Mouse (Mus musculus) c-Kit-positive CD71-positive TER-119-negative erythroid progenitor cells, embryonic 14.5 days (primary cell): Measurements from ENCODE around the gene Vamp8.

Experiments used
- DNase-seq: peaks from one replicate; pipeline ENCODE4 v3.0.0-alpha.2; 2013; ENCODE audit warnings: low read depth

Gene Vamp8

GRCm38 (mm10) chr6:72405356-72405755 is 14.9 kb upstream of the Vamp8 start:
- no peak for DNase-seq

DNA sequence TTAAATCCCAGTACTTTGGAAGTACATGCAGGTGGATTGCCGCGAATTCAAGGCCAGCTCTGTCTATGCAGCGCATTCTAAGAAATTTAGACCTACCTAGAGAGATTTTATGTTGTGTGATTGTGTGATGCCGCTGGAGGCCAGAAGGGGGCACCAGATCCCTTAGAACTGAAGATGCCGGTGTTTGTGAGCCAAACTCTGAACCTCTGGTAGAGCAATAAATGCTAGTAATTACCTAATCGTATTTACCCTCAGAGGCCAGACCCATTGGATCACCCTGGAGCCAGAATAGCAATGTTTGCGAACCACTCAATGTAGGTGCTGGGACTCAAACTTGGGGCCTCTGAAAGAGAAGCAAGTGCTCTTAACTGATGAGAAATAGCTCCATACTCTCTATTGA is 11.4 kb upstream of the Vamp8 start:
- peak; percentile 73 for DNase-seq

GRCm38 (mm10) chr6:72399967-72400366 is 9.5 kb upstream of the Vamp8 start:
- no peak for DNase-seq

- no peak for DNase-seq
Observed at GRCm38 (mm10) chr6:72396837-72397251, 6.3 kb upstream of the Vamp8 start.

- no peak for DNase-seq
Observed at GRCm38 (mm10) chr6:72392341-72392740, 1.8 kb upstream of the Vamp8 start.

GRCm38 (mm10) chr6:72390795-72391521 is 455 bp upstream of the Vamp8 start:
- peak; percentile 58 for DNase-seq

GRCm38 (mm10) chr6:72389471-72389940 is 997 bp downstream of the Vamp8 start:
- peak; percentile 89 for DNase-seq

DNA sequence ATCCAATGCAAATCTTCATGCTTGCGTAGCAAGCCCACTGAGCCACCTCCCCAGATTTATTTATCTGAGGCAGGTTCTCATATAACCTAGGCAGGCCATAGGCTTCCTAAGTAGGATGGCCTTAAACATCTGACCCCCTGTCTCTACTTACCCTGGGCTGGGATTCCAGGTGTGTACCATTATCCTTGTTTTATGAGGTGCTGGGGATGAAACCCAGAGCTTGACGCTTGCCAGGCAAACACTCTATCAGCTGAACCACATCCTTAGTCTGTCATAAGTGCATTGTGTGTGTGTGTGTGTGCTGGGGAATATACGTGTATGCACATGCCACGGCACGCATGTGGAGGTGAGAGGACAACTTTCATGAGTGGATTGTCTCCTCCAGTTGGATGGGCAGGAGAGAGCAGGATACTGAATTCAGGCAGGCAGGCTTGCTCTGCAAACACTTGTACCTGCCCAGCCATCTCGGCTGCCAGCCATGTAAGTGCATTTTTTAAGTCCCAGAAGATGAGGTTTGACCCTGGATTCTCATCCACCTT is 1.6 kb downstream of the Vamp8 start:
- DNase-seq = no peak

GRCm38 (mm10) chr6:72388266-72388665 is 2.2 kb downstream of the Vamp8 start:
- no peak for DNase-seq

DNA sequence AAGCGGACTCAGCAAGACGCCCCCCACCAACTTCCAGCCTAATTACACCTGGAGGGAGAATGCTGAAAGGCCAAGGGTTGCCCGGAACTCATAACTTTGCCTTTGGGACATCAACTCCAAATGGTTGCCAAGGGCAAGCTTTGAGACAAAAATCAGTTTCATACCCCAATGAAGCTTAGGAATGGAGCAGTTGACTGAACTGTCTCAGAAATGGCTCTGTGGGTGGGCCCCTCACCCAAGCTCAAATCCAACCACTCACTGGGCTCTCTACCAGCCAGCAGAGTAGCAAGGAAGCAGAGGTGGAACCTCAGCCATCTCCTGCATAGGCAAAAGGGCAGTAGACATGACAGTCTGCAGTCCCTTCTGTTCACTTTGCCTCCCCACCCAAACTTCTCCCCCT is 2.7 kb downstream of the Vamp8 start:
- no peak for DNase-seq

DNA sequence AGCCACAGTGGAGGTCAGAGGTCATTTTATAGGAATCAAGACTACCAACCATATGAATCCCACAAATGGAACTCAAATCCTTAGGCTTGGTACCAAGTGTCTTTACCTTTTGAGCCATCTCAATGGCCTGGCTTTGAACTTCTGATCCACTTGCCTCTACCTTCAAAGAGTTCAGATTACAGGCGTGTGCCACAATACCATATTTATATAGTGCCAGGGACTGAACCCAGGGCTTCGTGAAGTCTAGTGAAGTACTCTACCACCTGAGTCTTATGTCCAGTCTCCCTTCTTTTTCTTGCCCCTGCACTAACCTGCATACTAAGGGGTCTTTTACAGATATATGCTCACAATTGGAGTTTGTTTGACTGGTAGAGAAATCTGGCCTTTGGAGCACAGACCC is 3.9 kb downstream of the Vamp8 start:
- DNase-seq = no peak

DNA sequence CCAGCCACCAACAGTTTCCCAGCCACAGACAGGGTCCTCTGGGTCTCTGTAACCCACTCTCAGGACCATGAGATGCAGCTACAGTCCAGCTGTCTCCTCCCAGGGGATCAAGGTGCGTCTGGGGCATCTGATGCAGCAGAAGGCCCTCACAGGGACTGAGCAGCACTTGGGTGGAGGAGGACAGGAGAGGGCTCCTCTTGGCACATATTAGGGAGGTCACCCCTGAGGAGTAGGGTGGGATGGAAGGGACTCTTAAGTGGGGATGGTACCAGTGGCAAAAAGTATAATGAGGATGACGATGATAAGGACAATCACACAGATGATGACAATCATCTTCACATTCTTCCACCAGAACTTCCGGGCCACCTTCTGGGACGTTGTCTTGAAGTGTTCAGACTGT is 5.2 kb downstream of the Vamp8 start:
- no peak for DNase-seq

DNA sequence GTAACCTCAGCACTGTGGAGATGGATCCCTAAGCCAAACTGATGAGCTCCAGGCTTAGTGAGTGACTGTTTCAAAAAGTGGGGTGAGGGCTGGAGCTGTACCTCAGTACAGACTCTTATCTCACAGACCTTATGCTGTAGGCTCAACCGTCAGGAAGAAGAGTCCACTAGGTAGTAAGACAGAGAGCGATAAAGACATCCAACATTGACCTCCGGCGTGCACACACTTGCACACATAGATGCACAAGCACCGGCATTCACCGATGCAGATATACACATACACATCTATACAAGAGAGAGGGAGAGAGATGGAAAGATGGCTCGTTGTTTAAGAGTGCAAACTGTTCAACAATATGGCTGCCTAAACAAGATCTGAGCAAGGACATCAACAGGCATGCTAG is 6.6 kb downstream of the Vamp8 start:
- DNase-seq = no peak

DNA sequence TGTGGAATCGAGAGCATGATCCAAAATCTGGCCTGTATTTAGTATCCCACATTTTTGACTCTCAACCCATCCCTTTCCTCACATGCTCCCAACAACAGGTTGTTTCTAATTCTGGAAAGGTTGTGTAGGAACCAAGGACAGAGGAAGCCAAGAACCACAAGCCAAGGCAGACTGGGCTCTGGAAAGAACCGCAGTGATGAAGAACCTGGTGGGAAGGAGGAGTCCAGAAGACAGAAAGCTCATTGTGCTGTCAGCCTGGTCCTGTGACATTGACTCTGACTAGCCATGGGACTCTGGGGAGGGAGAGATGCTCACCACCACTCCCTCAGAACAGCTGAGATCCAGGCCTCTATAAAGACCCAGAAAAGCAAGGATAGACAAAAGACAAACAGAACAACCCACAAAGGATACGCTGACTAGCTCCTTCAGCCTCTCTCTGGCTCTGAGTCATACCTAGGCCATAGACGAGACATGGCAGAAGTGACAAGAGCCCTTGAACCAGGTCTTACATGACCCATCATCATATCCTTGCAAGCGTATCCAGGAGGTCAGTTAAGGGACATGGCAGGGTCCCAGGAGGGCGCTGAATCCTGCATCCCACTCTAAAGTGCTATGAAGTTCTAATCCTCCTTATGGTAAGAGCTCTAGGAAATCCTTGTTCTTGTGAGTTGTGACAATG is 7.2 kb downstream of the Vamp8 start:
- DNase-seq = no peak

DNA sequence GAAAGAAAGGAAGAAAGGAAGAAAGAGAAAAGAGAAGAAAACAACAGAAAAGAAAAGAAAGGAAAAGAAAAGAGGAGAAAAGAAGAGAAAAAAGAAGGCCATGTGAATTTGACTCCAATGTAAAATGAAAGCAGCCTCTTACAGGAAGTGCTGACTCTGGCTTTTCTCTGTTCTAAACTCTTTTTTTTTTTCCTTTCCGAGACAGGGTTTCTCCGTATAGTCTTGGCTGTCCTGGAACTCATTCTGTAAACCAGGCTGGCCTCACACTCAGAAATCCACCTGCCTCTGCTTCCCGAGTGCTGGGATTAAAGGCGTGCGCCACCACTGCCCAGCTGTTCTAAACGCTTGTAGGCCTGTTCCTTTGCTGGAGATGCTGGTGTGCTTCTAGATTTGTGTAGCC is 8.0 kb downstream of the Vamp8 start:
- no peak for DNase-seq

DNA sequence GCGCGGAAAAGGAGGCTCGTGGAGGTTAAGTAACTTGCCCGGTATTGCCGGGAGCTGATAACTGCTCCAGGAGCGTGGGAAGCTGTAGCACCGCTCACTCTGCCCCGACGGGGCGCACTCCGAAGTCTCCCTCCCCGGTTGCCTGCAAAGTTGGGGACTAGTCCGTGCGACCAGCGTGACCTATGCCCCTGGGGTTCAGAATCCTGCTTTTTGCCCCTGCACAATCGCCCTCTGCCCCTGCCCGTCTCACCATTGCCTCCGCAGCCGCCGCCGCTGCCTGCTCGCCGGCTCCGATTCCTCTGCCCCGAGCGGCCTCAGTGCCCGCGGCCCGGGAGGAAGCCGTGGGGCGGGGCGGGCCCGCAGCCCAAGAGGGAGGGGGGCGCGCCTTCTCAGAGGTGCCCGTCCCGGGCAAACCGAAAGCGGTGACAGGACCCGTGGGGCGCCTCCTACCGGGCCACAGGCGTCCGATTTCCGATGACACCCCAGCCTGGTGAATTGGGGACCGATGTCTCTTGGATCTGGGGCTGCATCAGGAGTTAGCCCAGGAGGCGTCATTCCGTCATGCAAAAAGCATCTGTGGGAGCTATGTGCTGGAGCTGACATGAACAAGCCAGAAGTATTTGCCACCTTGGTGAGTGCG is 10.3 kb downstream of the Vamp8 start, which contains the start of gene Vamp5:
TSS of gene Vamp5 (minus strand) at position 338 of the 640 bp plus-strand sequence.
- peak; percentile 77 for DNase-seq

- no peak for DNase-seq
Observed at GRCm38 (mm10) chr6:72379377-72380130, 10.9 kb downstream of the Vamp8 start.

DNA sequence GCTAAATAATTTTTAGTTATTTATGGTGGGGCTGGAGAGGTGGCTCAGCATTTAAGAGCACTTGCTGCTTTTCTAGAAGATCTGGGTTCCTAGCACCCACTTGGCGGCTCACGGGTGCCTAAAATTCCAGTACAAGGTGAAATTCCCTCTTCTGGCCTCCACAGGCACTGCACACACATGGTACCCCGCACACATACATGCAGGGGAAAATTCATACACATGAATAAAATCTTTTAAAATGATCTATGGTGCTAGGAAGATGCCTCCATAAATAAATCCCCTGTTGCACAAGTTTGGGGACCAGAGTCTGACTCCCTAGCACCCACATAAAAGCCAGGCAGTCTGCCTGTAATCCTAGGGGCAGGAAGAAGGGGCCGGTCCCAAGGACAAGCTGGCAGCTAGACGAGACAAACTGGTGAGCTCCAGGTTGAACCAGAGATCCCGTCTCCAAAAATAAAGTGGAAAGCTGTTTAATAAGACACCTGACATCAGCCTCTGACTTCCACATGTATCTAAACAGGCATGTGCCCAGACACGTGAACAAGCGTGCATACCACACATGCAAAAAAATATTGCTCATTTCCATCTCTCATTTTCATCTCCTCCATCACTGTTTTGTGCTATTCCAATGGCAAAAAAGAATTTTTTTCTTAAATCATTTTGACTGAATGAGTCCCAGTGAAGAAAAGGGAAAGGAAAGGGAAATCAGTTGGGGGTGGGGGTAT is 11.8 kb downstream of the Vamp8 start:
- no peak for DNase-seq

DNA sequence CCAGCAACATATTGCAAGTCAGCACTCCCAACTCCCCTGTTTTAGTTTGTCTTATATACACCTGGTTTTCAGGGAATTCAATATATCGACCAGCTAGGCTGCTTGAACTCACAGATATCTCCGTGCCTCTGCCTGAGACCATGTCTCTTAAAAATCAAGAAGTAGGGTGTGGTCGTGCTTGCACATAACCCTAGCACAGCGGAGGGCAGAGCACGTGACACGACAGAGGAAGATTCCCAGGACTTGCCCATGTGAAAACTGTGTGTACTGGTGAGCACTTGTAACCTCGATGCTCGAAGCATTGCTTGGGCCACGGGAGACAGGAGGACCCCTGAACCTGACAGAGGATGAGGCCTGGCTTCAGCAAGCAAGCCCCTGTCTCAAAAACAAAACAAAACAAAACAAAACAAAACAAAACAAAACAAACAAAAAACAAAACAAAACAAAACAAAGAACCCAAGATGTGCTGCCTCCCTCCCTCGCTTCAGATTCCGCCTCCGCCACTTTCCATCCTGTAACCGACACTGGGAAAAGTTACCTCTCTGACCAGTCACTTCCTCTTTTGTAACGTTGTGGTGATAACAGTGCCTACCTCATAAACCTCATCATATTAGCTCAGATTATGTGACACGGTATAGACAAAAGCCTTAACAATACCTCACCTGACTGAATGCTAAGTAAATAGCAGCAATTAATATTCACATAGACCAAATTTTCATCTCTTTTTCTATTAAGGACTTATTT is 15.5 kb downstream of the Vamp8 start:
- no peak for DNase-seq

- DNase-seq = no peak
Observed at GRCm38 (mm10) chr6:72374206-72374605, 16.3 kb downstream of the Vamp8 start.

DNA sequence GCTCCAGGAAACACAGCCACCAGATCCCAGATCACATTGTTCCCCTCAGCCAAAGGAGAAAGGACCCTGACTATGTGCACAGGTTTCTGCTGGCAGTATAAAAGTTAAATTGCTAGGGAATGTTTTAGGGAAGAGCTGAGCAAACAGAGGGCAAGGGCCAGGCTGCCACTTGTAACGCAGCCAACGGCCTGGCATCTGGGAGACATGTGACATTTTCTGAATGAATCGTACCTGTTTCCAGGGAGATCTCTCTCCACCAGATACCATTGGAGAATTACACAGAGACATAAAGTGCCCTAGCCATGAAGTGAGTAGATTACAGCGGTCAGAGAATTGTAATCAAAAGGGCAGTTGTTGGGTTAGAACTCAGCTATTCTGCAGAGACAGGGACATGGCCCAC is 17.3 kb downstream of the Vamp8 start:
- no peak for DNase-seq
